Mouse (Mus musculus): ENCODE data around the gene Lce1h. TPM values are rescaled to one million over a fixed set of nuclear protein-coding genes. Genes with fewer than 3 reads are reported as not detected.

Gene Lce1h
- not detected in 2 replicates for total RNA-seq (2023)

GRCm38 (mm10) chr3:92764965-92765364, at the start of gene Lce1h:
Lce1h (minus strand) TSS chr3:92765065.

GRCm38 (mm10) chr3:92807791-92808190, 42.9 kb upstream of the Lce1h start, which contains the start of gene Lce1k:
Lce1k (minus strand) TSS chr3:92807891.

GRCm38 (mm10) chr3:92790414-92790813, 25.5 kb upstream of the Lce1h start, which contains the start of gene Lce1j:
Lce1j (minus strand) TSS chr3:92790514.

GRCm38 (mm10) chr3:92778799-92779198, 13.9 kb upstream of the Lce1h start, which contains the start of gene Lce1i:
Lce1i (minus strand) TSS chr3:92778899.

GRCm38 (mm10) chr3:92752238-92752637, 12.6 kb downstream of the Lce1h start, which contains the start of gene Lce1g:
Lce1g (minus strand) TSS chr3:92752338.

GRCm38 (mm10) chr3:92738996-92739395, 25.9 kb downstream of the Lce1h start, which contains the start of gene Gm38119:
Gm38119 (minus strand) TSS chr3:92739096.

GRCm38 (mm10) chr3:92720250-92720649, 44.6 kb downstream of the Lce1h start, which contains the start of gene Lce1f:
Lce1f (minus strand) TSS chr3:92720350.

Other genes starting within 250 kb of the Lce1h start
- gene 2310046K23Rik, start 230.6 kb downstream of the Lce1h start, total RNA-seq (2023), result not detected in 2 replicates
- not detected in 2 replicates for gene Ivl, start 191.3 kb downstream of the Lce1h start, total RNA-seq (2023)
- not detected in 2 replicates for gene Smcp, start 176.1 kb downstream of the Lce1h start, total RNA-seq (2023)
- gene 2210017I01Rik, start 157.6 kb downstream of the Lce1h start, total RNA-seq (2023), result not detected in 2 replicates
- gene Lce6a, start 143.4 kb downstream of the Lce1h start, total RNA-seq (2023), result not detected in 2 replicates
- not detected in 2 replicates for gene Lce1a1, start 116.8 kb downstream of the Lce1h start, total RNA-seq (2023)
- not detected in 2 replicates for gene Lce1b, start 108.1 kb downstream of the Lce1h start, total RNA-seq (2023)
- gene Lce1a2, start 94.8 kb downstream of the Lce1h start, total RNA-seq (2023), result not detected in 2 replicates
- not detected in 2 replicates for gene Lce1c, start 85.8 kb downstream of the Lce1h start, total RNA-seq (2023)
- gene Lce1d, start 77.9 kb downstream of the Lce1h start, total RNA-seq (2023), result not detected in 2 replicates
- gene Lce1e, start 56.0 kb downstream of the Lce1h start, total RNA-seq (2023), result not detected in 2 replicates
- gene Lce1f, start 44.7 kb downstream of the Lce1h start, total RNA-seq (2023), result not detected in 2 replicates
- gene Gm38119, start 26.0 kb downstream of the Lce1h start, total RNA-seq (2023), result not detected in 2 replicates
- not detected in 2 replicates for gene Lce1g, start 12.7 kb downstream of the Lce1h start, total RNA-seq (2023)
- gene Lce1i, start 13.8 kb upstream of the Lce1h start, total RNA-seq (2023), result not detected in 2 replicates
- not detected in 2 replicates for gene Lce1j, start 25.4 kb upstream of the Lce1h start, total RNA-seq (2023)
- gene Lce1k, start 42.8 kb upstream of the Lce1h start, total RNA-seq (2023), result not detected in 2 replicates
- gene Kprp, start 62.2 kb upstream of the Lce1h start, total RNA-seq (2023), result not detected in 2 replicates
- gene Lce1l, start 86.2 kb upstream of the Lce1h start, total RNA-seq (2023), result not detected in 2 replicates
- gene 2310050C09Rik, start 105.2 kb upstream of the Lce1h start, total RNA-seq (2023), result not detected in 2 replicates
- gene Lce3a, start 161.2 kb upstream of the Lce1h start, total RNA-seq (2023), result not detected in 2 replicates
- not detected in 2 replicates for gene Lce3b, start 167.9 kb upstream of the Lce1h start, total RNA-seq (2023)
- gene Lce3c, start 179.4 kb upstream of the Lce1h start, total RNA-seq (2023), result not detected in 2 replicates
- not detected in 2 replicates for gene Lce3d, start 192.3 kb upstream of the Lce1h start, total RNA-seq (2023)
- not detected in 2 replicates for gene Lce3e, start 202.0 kb upstream of the Lce1h start, total RNA-seq (2023)
- not detected in 2 replicates for gene Lce3f, start 227.2 kb upstream of the Lce1h start, total RNA-seq (2023)

All from neutrophil, adult 65 days (primary cell).